Mouse (Mus musculus) hindbrain, postnatal 0 days (tissue): ENCODE measurements around the gene Lrrc4c. TPM values are rescaled to one million over a fixed set of nuclear protein-coding genes. Genes with fewer than 3 reads are reported as not detected.

Experiments
- ATAC-seq: fragments of 200-750 bp; cut with Nextera tagmentation; 2 replicates; pipeline ENCODE4 v1.8.0; 2017; ENCODE audit warnings: mild to moderate bottlenecking, moderate TSS enrichment, moderate library complexity
- DNase-seq: peaks from one replicate; pipeline ENCODE4 v3.0.0-alpha.2; 2015; ENCODE audit warnings: low spot score
- H3K27ac ChIP-seq: fragments of 300-500 bp; sonication (generic); 2 replicates; pipeline ENCODE4 v1.5.1; 2014; ENCODE audit warnings: mild to moderate bottlenecking
- H3K27me3 ChIP-seq: fragments of 300-500 bp; sonication (generic); 2 replicates; pipeline ENCODE4 v1.6.1; 2014; ENCODE audit warnings: low read length, mixed read lengths; ENCODE audit not compliant: insufficient read depth
- H3K36me3 ChIP-seq: fragments of 300-500 bp; sonication (generic); 2 replicates; pipeline ENCODE4 v1.6.1; 2014; ENCODE audit warnings: low read length, mixed read lengths; ENCODE audit not compliant: insufficient read depth
- H3K4me1 ChIP-seq: fragments of 300-500 bp; sonication (generic); 2 replicates; pipeline ENCODE4 v1.6.1; 2014; ENCODE audit warnings: antibody characterized with exemption, low read length, mixed read lengths; ENCODE audit not compliant: insufficient read depth
- H3K4me2 ChIP-seq: fragments of 300-500 bp; sonication (generic); 2 replicates; pipeline ENCODE4 v1.6.1; 2014; ENCODE audit warnings: low read depth, mild to moderate bottlenecking, low read length, moderate library complexity, mixed read lengths
- H3K4me3 ChIP-seq: fragments of 300-500 bp; sonication (generic); 2 replicates; pipeline ENCODE4 v1.5.1; 2014; ENCODE audit warnings: low read length
- H3K9ac ChIP-seq: fragments of 300-500 bp; sonication (generic); replicated peaks from 2 replicates; pipeline ENCODE4 v1.6.1; 2014; ENCODE audit warnings: mild to moderate bottlenecking, low read length, moderate library complexity, mixed read lengths
- H3K9me3 ChIP-seq: fragments of 300-500 bp; sonication (generic); 2 replicates; pipeline ENCODE4 v1.6.1; 2016; ENCODE audit warnings: low read length, mixed read lengths
- CTCF ChIP-seq: IDR thresholded peaks from 2 replicates; pipeline ENCODE4 v1.5.1; 2016; ENCODE audit warnings: antibody characterized with exemption, control low read depth, low read depth
- WGBS: fragments of 180-500 bp; shearing (Covaris S2); extraction: QIAGEN DNeasy Blood & Tissue Kit; methylation state at CpG from one replicate; pipeline ENCODE4 v1.1.7; 2014; 5-methylcytosine and 5-hydroxymethylcytosine counted together
- polyA plus RNA-seq: library from polyadenylated mRNA; unstranded; fragments of >200 nt; fragmentation: Nextera tagmentation; extraction: Ambion mirVana; gene quantifications from 2 replicates; pipeline ENCODE4 v1.2.1, GENCODE M21; 2015
- total RNA-seq: library from RNA; depleted of rRNA; stranded (reverse); fragments of >200 nt; gene quantifications from 2 replicates; pipeline ENCODE4 v1.2.3, GENCODE M21; 2014

The Lrrc4c gene
- total and polyA plus RNA-seq, 2 experiments from 2014 or later = 41.5 to 52.0 TPM

GRCm38 (mm10) chr2:96707772-96708350, 389.9 kb downstream of the Lrrc4c start:
- no peaks in the 10 kb centered on the region for H3K27me3 ChIP-seq
- H3K27ac ChIP-seq = no peak overlapping the region
- H3K4me3 ChIP-seq = no peak overlapping the region
- H3K9ac ChIP-seq = no peak overlapping the region
- ATAC-seq (no peak), DNase-seq (peak; percentile 43)
- 68% methylated on average over 4 of the region's 4 CpGs for WGBS
- H3K36me3 ChIP-seq = no peaks in the 10 kb centered on the region
- H3K9me3 ChIP-seq = no peaks in the 10 kb centered on the region
- peak; percentile 47 for TF ChIP-seq CTCF
- no peak overlapping the region for H3K4me2 ChIP-seq
- no peaks in the 10 kb centered on the region for H3K4me1 ChIP-seq

DNA sequence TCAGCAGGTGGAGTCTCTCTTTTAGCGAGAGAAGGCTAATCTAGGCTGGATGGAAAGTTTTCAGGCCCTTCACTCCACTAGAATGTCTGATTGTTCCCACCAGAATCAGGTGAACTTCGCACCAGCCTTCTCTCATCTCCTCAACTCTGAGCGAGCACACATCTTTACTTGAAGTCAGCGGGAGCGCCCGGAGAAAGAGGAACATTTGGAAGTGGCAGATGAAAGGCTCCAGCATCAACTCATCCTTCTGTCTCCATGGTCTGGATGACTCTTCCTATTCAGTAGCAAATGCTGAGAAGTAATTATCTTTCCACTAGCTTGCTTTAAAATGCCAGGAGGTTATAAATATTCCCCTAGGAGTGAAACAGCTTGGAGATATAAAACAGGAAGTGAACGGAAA, 396.6 kb downstream of the Lrrc4c start:
- 86% methylated on average over 7 of the region's 7 CpGs for WGBS
- no peak for DNase-seq
- H3K27me3 ChIP-seq = no peaks in the 10 kb centered on the region
- no peaks in the 10 kb centered on the region for H3K9me3 ChIP-seq
- H3K27ac ChIP-seq = no peak overlapping the region
- no peak overlapping the region for H3K4me3 ChIP-seq
- H3K4me2 ChIP-seq = no peak overlapping the region
- H3K9ac ChIP-seq = no peak overlapping the region
- TF ChIP-seq CTCF = no peak
- no peak for ATAC-seq
- no peaks in the 10 kb centered on the region for H3K36me3 ChIP-seq
- no peaks in the 10 kb centered on the region for H3K4me1 ChIP-seq

DNA sequence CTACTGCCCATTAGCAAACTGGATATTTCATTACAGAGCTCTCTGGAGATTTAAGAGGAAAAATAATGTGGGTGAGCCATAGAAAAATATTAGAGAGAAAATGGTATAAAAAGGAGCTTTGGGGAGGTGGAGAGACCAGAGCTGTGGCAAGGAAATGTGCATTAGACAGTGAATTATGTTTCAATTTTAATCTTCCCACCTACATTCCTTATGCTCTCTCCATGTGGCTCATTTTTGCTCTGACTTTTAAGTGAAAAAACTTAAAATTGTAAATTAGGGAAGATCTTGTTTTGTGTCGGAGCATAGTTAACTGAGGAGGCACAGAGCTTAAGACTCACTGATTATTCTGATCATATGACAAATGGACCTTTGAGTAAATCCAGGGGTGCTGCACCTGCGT, 399.4 kb downstream of the Lrrc4c start:
- no peak for ATAC-seq
- Histone ChIP-seq H3K4me3 (no peak overlapping the region), H3K4me2 (no peak overlapping the region), H3K9me3 (no peaks in the 10 kb centered on the region), H3K27me3 (no peaks in the 10 kb centered on the region), H3K9ac (no peak overlapping the region), H3K36me3 (no peaks in the 10 kb centered on the region), H3K27ac (no peak overlapping the region), H3K4me1 (no peaks in the 10 kb centered on the region)
- DNase-seq = no peak
- no peak for TF ChIP-seq CTCF
- WGBS = 89% methylated on average over 2 of the region's 2 CpGs

GRCm38 (mm10) chr2:96723395-96723794, 405.4 kb downstream of the Lrrc4c start:
- ATAC-seq (no peak), DNase-seq (no peak)
- H3K9me3 ChIP-seq = no peaks in the 10 kb centered on the region
- TF ChIP-seq CTCF = no peak
- no peaks in the 10 kb centered on the region for H3K27me3 ChIP-seq
- H3K27ac ChIP-seq = no peak overlapping the region
- no peak overlapping the region for H3K4me2 ChIP-seq
- no peaks in the 10 kb centered on the region for H3K36me3 ChIP-seq
- H3K9ac ChIP-seq = no peak overlapping the region
- no peaks in the 10 kb centered on the region for H3K4me1 ChIP-seq
- H3K4me3 ChIP-seq = no peak overlapping the region

GRCm38 (mm10) chr2:96736081-96736480, 418.1 kb downstream of the Lrrc4c start:
- Histone ChIP-seq H3K36me3 (no peaks in the 10 kb centered on the region), H3K9me3 (no peaks in the 10 kb centered on the region), H3K27ac (no peak overlapping the region), H3K4me2 (no peak overlapping the region), H3K4me1 (no peaks in the 10 kb centered on the region), H3K27me3 (no peaks in the 10 kb centered on the region), H3K4me3 (no peak overlapping the region), H3K9ac (no peak overlapping the region)
- TF ChIP-seq CTCF = no peak
- ATAC-seq = no peak
- no peak for DNase-seq

DNA sequence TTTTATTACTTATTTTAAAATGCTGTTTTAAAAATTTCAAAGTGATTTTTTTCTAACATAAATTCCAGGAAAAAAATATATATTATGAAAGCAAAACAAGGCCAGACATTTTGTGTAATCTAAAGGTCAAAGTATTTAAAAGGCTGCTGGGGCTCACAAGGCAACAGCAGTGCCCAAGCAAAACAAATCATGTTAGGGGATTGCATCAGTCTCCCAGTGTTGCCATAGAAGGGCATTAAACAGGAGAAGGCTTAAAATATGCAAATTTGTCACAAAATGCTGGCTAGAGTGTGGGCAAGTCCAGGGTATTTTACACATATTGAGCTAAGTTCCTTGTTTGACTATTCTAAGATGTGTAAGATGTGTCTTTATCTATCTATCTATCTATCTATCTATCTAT, 437.1 kb downstream of the Lrrc4c start:
- no peaks in the 10 kb centered on the region for H3K27me3 ChIP-seq
- H3K4me2 ChIP-seq = no peak overlapping the region
- no peak overlapping the region for H3K9ac ChIP-seq
- H3K4me1 ChIP-seq = no peaks in the 10 kb centered on the region
- ATAC-seq (no peak), DNase-seq (no peak)
- no peaks in the 10 kb centered on the region for H3K36me3 ChIP-seq
- H3K4me3 ChIP-seq = no peak overlapping the region
- H3K27ac ChIP-seq = no peak overlapping the region
- no peak for TF ChIP-seq CTCF
- H3K9me3 ChIP-seq = no peaks in the 10 kb centered on the region

GRCm38 (mm10) chr2:96757701-96758100, 439.7 kb downstream of the Lrrc4c start:
- no peak for ATAC-seq
- H3K27me3 ChIP-seq = no peaks in the 10 kb centered on the region
- H3K4me1 ChIP-seq = no peaks in the 10 kb centered on the region
- WGBS = 57% methylated on average over 1 of the region's 1 CpGs
- TF ChIP-seq CTCF = no peak
- DNase-seq = no peak
- H3K9me3 ChIP-seq = no peaks in the 10 kb centered on the region
- no peak overlapping the region for H3K4me2 ChIP-seq
- H3K4me3 ChIP-seq = no peak overlapping the region
- H3K27ac ChIP-seq = no peak overlapping the region
- no peak overlapping the region for H3K9ac ChIP-seq
- H3K36me3 ChIP-seq = no peaks in the 10 kb centered on the region
